Mouse (Mus musculus) hindbrain, embryonic 16.5 days (tissue): ENCODE results near the gene Ammecr1. TPM values are rescaled to one million over a fixed set of nuclear protein-coding genes. Genes with fewer than 3 reads are reported as not detected.

ENCODE experiments used
- ATAC-seq: fragments of 200-750 bp; cut with Nextera tagmentation; 2 replicates; pipeline ENCODE4 v1.8.0; 2017; ENCODE audit warnings: moderate TSS enrichment, moderate library complexity
- H3K27ac ChIP-seq: fragments of 300-500 bp; sonication (generic); 2 replicates; pipeline ENCODE4 v1.5.1; 2014; ENCODE audit warnings: low read depth, mild to moderate bottlenecking, control low read depth, low read length, moderate library complexity
- H3K27me3 ChIP-seq: fragments of 300-500 bp; sonication (generic); replicated peaks from 2 replicates; pipeline ENCODE4 v1.6.1; 2014; ENCODE audit warnings: low read length; ENCODE audit not compliant: control insufficient read depth, insufficient read depth
- H3K36me3 ChIP-seq: fragments of 300-500 bp; sonication (generic); 2 replicates; pipeline ENCODE4 v1.6.1; 2014; ENCODE audit warnings: mild to moderate bottlenecking, low read length, moderate library complexity, mixed read lengths; ENCODE audit not compliant: control insufficient read depth, insufficient read depth
- H3K4me1 ChIP-seq: fragments of 300-500 bp; sonication (generic); 2 replicates; pipeline ENCODE4 v1.6.1; 2014; ENCODE audit warnings: low read depth, low read length; ENCODE audit not compliant: control insufficient read depth, insufficient read depth
- H3K4me2 ChIP-seq: fragments of 300-500 bp; sonication (generic); 2 replicates; pipeline ENCODE4 v1.6.1; 2014; ENCODE audit warnings: mild to moderate bottlenecking, low read length, control low read depth, moderate library complexity
- H3K4me3 ChIP-seq: fragments of 300-500 bp; sonication (generic); 2 replicates; pipeline ENCODE4 v1.5.1; 2014; ENCODE audit warnings: mild to moderate bottlenecking, low read length, control low read depth, moderate library complexity
- H3K9ac ChIP-seq: fragments of 300-500 bp; sonication (generic); 2 replicates; pipeline ENCODE4 v1.6.1; 2014; ENCODE audit warnings: low read depth, mild to moderate bottlenecking, control low read depth, low read length, moderate library complexity
- H3K9me3 ChIP-seq: fragments of 300-500 bp; sonication (generic); 2 replicates; pipeline ENCODE4 v1.6.1; 2014; ENCODE audit warnings: mild to moderate bottlenecking, low read length, moderate library complexity; ENCODE audit not compliant: control insufficient read depth
- WGBS: fragments of 180-500 bp; shearing (Covaris S2); extraction: QIAGEN DNeasy Blood & Tissue Kit; methylation state at CpG from one replicate; pipeline ENCODE4 v1.1.7; 2014; 5-methylcytosine and 5-hydroxymethylcytosine counted together
- polyA plus RNA-seq: library from polyadenylated mRNA; unstranded; fragments of >200 nt; fragmentation: Nextera tagmentation; extraction: Ambion mirVana; gene quantifications from 2 replicates; pipeline ENCODE4 v1.2.1, GENCODE M21; 2015

Gene Ammecr1
- polyA plus RNA-seq, 1 experiment from 2014 or later: 1.8 TPM

DNA sequence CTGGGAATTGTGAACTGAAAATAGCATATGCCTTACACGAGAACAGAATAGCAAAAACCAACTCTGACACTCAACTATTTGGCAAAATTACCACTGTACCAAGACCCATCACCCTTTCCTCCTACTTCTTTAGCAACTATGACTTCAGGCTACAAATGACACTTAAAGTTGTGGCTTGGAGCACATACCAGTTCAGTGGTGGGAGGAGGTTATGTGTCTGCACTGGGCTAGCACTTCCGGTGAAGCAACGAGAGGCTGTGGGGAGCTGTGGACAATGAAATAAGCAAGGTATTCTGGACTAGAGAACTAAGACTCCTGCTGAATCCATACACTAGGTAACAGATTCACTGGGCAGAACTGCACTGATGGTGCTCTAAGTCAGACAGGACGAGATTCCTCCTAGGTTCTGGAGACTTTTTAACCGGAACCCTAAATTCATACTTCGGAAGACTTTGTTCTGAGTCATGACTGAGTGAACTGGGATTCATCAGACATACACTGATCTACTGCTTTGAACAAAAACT lies 69.0 kb downstream of the Ammecr1 start:
- Histone ChIP-seq H3K36me3 (no peaks in the 10 kb centered on the region), H3K9ac (no peak overlapping the region), H3K4me2 (no peak overlapping the region), H3K9me3 (no peaks in the 10 kb centered on the region), H3K27me3 (no peaks in the 10 kb centered on the region), H3K27ac (no peak overlapping the region), H3K4me3 (no peak overlapping the region), H3K4me1 (no peaks in the 10 kb centered on the region)
- ATAC-seq: no peak
- 93% methylated on average over 6 of the region's 6 CpGs for WGBS

DNA sequence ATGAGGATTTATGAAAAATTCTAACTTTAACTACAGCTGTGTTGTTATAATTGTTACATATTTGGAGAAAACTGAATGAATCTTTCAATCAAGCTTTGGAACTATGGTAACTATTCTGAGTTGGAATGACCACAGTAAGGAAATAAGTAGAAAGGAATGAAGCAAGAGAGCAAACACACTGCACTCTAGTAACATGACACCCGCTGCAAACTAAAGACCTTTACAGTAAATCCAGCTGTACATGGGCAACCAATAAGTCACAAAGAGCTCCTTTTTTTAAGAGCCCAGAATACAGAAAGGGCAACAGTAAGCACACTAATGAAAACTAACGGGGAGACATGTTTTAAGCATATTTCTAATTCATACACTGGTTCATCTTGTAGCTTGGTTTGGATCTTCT lies 71.2 kb downstream of the Ammecr1 start:
- no peak overlapping the region for H3K4me3 ChIP-seq
- no peaks in the 10 kb centered on the region for H3K36me3 ChIP-seq
- ATAC-seq: no peak
- WGBS: 91% methylated on average over 2 of the region's 2 CpGs
- H3K27me3 ChIP-seq: no peaks in the 10 kb centered on the region
- no peak overlapping the region for H3K27ac ChIP-seq
- no peaks in the 10 kb centered on the region for H3K4me1 ChIP-seq
- H3K9me3 ChIP-seq: no peaks in the 10 kb centered on the region
- H3K4me2 ChIP-seq: no peak overlapping the region
- H3K9ac ChIP-seq: no peak overlapping the region

DNA sequence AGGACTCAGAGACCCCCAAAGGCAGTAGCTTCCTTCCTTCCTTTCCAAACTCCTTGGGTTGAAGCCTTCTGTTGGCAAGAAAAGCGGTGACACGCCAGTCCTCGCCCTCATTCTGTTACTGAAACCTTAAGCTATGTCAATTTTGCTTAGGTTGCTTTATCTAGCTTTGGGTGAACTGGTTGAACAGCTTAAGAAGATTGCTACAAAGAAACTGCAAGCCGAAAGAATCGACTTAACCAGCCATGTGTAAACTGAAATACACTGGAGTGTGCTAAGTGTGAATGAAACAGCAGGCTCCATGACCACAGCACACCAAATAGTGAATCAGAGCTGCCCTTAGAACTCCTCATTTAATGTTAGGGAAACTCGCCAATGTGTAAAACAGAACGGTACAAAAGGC lies 80.6 kb downstream of the Ammecr1 start:
- no peaks in the 10 kb centered on the region for H3K9me3 ChIP-seq
- H3K4me3 ChIP-seq: no peak overlapping the region
- no peak overlapping the region for H3K27ac ChIP-seq
- H3K4me1 ChIP-seq: no peaks in the 10 kb centered on the region
- 86% methylated on average over 7 of the region's 7 CpGs for WGBS
- H3K36me3 ChIP-seq: no peaks in the 10 kb centered on the region
- H3K9ac ChIP-seq: no peak overlapping the region
- no peaks in the 10 kb centered on the region; the same call in 1 of the 2 replicates for H3K27me3 ChIP-seq
- ATAC-seq: no peak
- H3K4me2 ChIP-seq: no peak overlapping the region

DNA sequence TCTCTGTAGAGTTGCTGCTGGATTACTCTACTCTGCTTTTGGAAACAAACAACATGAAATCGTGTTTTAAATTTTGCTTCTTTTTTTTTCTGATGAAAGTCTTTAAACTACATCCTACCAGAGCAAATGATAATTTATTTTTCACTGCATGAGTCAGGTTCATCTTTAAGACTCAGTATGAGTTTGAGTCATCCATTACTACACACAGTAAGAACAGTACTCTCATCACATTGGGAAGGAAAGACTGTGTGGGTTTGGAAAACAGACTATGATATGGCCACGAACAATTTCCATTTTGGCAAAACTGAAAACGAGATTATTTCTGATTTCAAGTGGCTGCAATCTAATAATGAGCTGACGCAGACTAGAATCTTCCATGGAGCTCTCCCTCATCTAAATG lies 82.9 kb downstream of the Ammecr1 start:
- Histone ChIP-seq H3K4me3 (no peak overlapping the region), H3K27me3 (no peaks in the 10 kb centered on the region; the same call in 1 of the 2 replicates), H3K9me3 (no peaks in the 10 kb centered on the region), H3K4me1 (no peaks in the 10 kb centered on the region), H3K9ac (no peak overlapping the region), H3K36me3 (no peaks in the 10 kb centered on the region), H3K27ac (no peak overlapping the region), H3K4me2 (no peak overlapping the region)
- ATAC-seq: no peak
- 88% methylated on average over 4 of the region's 4 CpGs for WGBS

DNA sequence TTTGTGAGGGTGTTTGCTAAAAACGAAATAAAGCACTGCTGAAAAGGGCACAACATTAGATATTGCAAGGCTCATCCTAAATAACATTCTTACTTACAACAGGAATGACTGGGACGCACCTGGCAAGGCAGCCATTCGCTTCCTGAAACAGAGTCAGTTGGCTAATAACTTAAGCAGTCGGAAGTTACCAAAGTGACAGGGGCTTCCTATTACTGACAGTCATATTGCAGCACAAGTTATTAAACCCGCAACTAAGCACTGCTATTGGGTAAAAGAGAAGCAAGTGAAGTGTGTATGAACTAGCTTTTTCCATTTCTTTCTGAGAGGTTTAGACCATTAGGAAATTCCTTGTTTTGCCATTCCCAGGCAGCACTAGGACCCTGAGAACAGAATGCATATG lies 84.3 kb downstream of the Ammecr1 start:
- Histone ChIP-seq H3K9ac (no peak overlapping the region), H3K27me3 (no peaks in the 10 kb centered on the region; the same call in 1 of the 2 replicates), H3K4me3 (no peak overlapping the region), H3K36me3 (no peaks in the 10 kb centered on the region), H3K4me1 (no peaks in the 10 kb centered on the region), H3K9me3 (no peaks in the 10 kb centered on the region), H3K4me2 (no peak overlapping the region), H3K27ac (no peak overlapping the region)
- ATAC-seq: no peak
- WGBS: 94% methylated on average over 5 of the region's 5 CpGs

DNA sequence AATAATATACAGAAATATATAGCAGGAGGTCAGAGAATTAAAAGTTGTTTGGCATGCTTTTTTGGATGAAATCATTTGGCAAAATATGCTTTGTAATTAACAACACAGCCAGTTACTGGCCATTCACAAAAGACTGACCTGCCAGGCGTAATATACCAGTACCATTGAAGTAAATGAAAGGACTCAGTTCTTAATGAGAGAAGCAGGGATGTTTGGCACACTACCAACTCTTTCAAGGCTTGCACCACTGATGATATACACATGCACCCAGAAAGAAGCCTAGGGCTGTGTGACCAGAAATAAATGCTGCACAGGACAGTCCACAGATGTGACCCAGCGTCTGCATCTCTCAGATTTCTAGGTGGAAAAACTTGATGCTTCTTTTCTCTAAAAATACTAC lies 96.7 kb downstream of the Ammecr1 start:
- peak; percentile 70 for ATAC-seq
- Histone ChIP-seq H3K36me3 (no peaks in the 10 kb centered on the region), H3K27ac (no peak overlapping the region), H3K9me3 (no peaks in the 10 kb centered on the region), H3K4me2 (no peak overlapping the region), H3K9ac (no peak overlapping the region), H3K4me1 (no peaks in the 10 kb centered on the region), H3K4me3 (no peak overlapping the region), H3K27me3 (no peaks in the 10 kb centered on the region)
- 59% methylated on average over 2 of the region's 2 CpGs for WGBS

DNA sequence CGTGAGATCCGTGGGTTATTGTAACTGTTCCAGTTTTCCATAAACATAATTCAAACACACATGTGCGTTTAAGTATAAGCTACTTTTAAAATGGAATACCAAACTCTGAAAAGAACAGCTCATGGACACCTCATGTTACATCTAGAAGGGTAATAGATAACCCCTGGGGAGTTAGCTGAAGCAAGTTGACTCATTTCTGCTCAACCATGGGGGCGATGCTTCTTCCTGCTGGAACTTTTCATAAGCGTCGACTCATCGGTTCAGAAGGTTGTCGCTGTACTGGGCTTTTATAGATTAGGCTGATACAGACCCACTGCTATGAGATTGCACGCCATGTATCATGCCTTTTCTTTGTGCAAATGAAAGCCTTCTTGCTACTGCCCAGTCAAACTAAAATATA lies 118.5 kb downstream of the Ammecr1 start:
- ATAC-seq: no peak
- WGBS: 93% methylated on average over 9 of the region's 9 CpGs
- H3K36me3 ChIP-seq: no peaks in the 10 kb centered on the region
- no peaks in the 10 kb centered on the region for H3K9me3 ChIP-seq
- H3K27ac ChIP-seq: no peak overlapping the region
- no peaks in the 10 kb centered on the region; the same call in 1 of the 2 replicates for H3K27me3 ChIP-seq
- H3K4me2 ChIP-seq: no peak overlapping the region
- no peak overlapping the region for H3K9ac ChIP-seq
- no peak overlapping the region for H3K4me3 ChIP-seq
- no peaks in the 10 kb centered on the region for H3K4me1 ChIP-seq

DNA sequence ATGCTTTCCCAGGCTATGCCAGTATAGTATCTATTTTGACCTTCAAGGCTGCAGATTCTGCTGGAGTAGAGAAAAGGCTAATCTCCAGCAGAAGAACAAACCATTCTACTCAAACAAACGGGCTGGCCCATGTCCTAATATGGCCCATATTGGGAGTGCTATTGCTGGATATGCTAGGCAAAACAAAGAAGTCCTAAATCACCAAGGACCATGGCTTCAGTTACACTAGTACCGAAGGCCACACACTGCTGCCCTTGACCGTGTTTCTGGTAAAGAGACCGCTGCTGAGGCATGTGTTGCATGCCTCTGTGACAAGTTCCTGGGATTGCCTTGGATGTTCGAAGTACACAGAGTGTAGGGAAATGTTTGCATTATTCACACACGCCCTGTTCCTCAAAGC lies 120.3 kb downstream of the Ammecr1 start:
- H3K9me3 ChIP-seq: no peaks in the 10 kb centered on the region
- 88% methylated on average over 6 of the region's 6 CpGs for WGBS

DNA sequence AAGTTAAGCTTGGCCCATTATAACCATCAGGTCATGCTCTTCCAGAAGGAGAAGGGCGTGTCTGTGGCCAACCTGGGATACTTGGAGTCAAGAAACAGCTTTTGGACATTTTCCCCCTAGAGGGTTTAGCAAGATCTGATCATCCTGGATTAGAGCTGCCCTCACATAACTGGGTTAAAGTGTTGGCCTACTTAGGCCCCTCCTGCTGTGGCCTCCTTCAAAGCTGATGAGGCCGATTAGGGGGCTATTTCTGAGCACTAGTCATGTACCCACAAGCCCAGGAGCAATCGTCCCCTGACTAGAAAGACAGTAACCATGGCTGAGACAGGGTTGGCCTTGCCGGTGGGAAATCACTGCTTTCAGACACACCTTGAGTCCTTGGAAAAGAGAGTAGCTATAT lies 124.6 kb downstream of the Ammecr1 start:
- H3K27ac ChIP-seq: no peak overlapping the region
- H3K36me3 ChIP-seq: no peaks in the 10 kb centered on the region
- WGBS: 87% methylated on average over 4 of the region's 4 CpGs
- no peak for ATAC-seq
- H3K27me3 ChIP-seq: no peaks in the 10 kb centered on the region; the same call in 1 of the 2 replicates
- no peak overlapping the region for H3K4me3 ChIP-seq
- H3K9me3 ChIP-seq: no peaks in the 10 kb centered on the region
- H3K9ac ChIP-seq: no peak overlapping the region
- no peaks in the 10 kb centered on the region for H3K4me1 ChIP-seq
- no peak overlapping the region for H3K4me2 ChIP-seq

More for the DNA sequence above, 120.3 kb downstream of the Ammecr1 start:
- no peak overlapping the region for H3K27ac ChIP-seq
- H3K4me1 ChIP-seq: no peaks in the 10 kb centered on the region
- ATAC-seq: no peak
- no peak overlapping the region for H3K4me3 ChIP-seq
- no peak overlapping the region for H3K4me2 ChIP-seq
- H3K27me3 ChIP-seq: no peaks in the 10 kb centered on the region; the same call in 1 of the 2 replicates
- no peak overlapping the region for H3K9ac ChIP-seq
- no peaks in the 10 kb centered on the region for H3K36me3 ChIP-seq

DNA sequence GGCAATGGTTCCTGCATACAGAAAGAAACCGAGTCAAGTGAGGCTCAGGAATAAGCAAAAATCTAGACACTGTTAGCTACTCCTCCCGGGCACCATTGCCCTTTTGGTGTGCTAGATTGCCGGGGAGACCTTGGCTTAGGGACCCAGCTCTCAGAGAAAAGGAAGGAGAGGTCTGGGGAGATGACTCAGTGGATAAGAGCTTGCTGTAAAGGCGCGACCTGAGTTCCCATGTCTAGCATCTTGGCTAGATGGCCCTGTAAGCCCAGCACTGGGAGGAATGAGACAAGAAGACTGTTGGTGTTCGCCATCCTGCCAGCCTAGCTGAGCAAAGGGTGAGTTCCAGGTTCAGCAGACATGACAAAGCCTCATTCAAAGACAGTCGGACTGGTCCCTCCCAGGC lies 127.1 kb downstream of the Ammecr1 start:
- Histone ChIP-seq H3K9me3 (no peaks in the 10 kb centered on the region), H3K4me2 (no peak overlapping the region), H3K27me3 (no peaks in the 10 kb centered on the region; the same call in 1 of the 2 replicates), H3K4me3 (no peak overlapping the region), H3K4me1 (no peaks in the 10 kb centered on the region), H3K27ac (no peak overlapping the region), H3K36me3 (no peaks in the 10 kb centered on the region), H3K9ac (no peak overlapping the region)
- ATAC-seq: no peak
- 87% methylated on average over 7 of the region's 7 CpGs for WGBS
